Mouse (Mus musculus) lung, postnatal 0 days (tissue): ENCODE measurements at regions not wholly inside any gene's neighbourhood (a gene's known extent, or its start where the extent isn't known, plus 50 kb on each side); places are given as distances from the start of the nearest gene placed in this dataset.

Experiments
- CTCF ChIP-seq: IDR thresholded peaks from 2 replicates; pipeline ENCODE4 v1.5.1; 2016; ENCODE audit warnings: antibody characterized with exemption, mild to moderate bottlenecking
- EP300 ChIP-seq: IDR thresholded peaks from 2 replicates; pipeline ENCODE4 v1.6.1; 2016; ENCODE audit warnings: antibody characterized with exemption, mild to moderate bottlenecking, control low read depth

DNA sequence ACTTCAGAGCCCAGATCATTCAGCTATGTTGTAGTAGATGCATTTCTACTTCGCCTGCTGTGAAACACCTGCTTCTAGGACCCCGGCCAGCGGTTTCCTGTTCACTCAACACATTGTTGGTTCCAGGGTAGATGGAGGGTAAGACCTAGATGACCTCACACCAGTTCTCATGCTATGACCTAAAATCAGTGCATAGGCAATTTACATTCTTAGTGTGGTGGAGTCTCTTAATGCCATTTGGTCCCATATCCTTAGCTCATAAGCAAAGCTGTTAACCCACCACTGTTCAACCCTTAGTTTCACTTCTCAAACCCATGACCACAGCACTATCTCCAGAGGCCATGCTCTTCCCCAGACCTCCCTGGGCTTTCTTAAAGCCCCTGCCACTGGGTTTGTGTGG lies 81.1 kb downstream of the Il12a start:
- TF ChIP-seq EP300 (no peak), CTCF (no peak)
